ENCODE assay signal across 11 mouse cellular contexts in genomic region chr2:90661426-90661825, GRCm38 (mm10). TPM values are rescaled to one million over a fixed set of nuclear protein-coding genes. Genes with fewer than 3 reads are reported as not detected.
DNase-seq lines count a peak whose midpoint lies in the region; ATAC-seq and TF ChIP-seq lines count a peak whose summit lies in the region.
"Had no signal": no experiment of that assay in that cellular context is flagged by ENCODE, and none has a peak within 500 bp of the region (broad histone marks: within the 10 kb centered on the region; RNA-seq: fewer than 3 reads in every experiment).

No protein-coding gene starts in this region.

- no peak overlapping the region for H3K9ac ChIP-seq in kidney, embryonic 15.5 days
- H3K9ac ChIP-seq: limb, embryonic 15.5 days; neural tube, embryonic 13.5 days had no signal

- WGBS in kidney, embryonic 15.5 days, result 34% methylated on average over 3 of the region's 3 CpGs
- 53% methylated on average over 3 of the region's 3 CpGs for WGBS in hindbrain, embryonic 10.5 days

- peak; percentile 20 for DNase-seq in embryo, embryonic 10 days (ENCODE audit: low spot score)
- DNase-seq in embryo, embryonic 11 days, result no peak
- peak; percentile 80 for DNase-seq in c-Kit-positive CD71-positive TER-119-negative erythroid progenitor cells, embryonic 14.5 days (ENCODE audit: low read depth)
- peak; percentile 58 for DNase-seq in lung, postnatal 10 days
- DNase-seq in hindbrain, embryonic 10.5 days (ENCODE audit: low spot score), result no peak
- DNase-seq in right cerebral cortex, postnatal 10 days (ENCODE audit: low spot score in 2 of 2), result no peak
- no peak for DNase-seq in gastrocnemius, adult 2 months
- DNase-seq: cerebellum, adult 18-20 months had no signal

- intact Hi-C loops in gastrocnemius, adult 2 months (cut with DNase I), result no loop called here

- no peak for TF ChIP-seq CTCF in gastrocnemius, adult 2 months (IDR thresholded peaks at IDR 0.05)

- no peaks in the 10 kb centered on the region for H3K4me1 ChIP-seq in kidney, embryonic 15.5 days
- H3K4me1 ChIP-seq in hindbrain, embryonic 10.5 days (replicated peaks), result no peaks in the 10 kb centered on the region
- H3K4me1 ChIP-seq: limb, embryonic 15.5 days; neural tube, embryonic 13.5 days had no signal

- no peak overlapping the region for H3K27ac ChIP-seq in kidney, embryonic 15.5 days
- H3K27ac ChIP-seq in hindbrain, embryonic 10.5 days, result no peak overlapping the region
- no peak overlapping the region for H3K27ac ChIP-seq in gastrocnemius, adult 2 months
- H3K27ac ChIP-seq: limb, embryonic 15.5 days; neural tube, embryonic 13.5 days had no signal

- no peaks in the 10 kb centered on the region for H3K27me3 ChIP-seq in kidney, embryonic 15.5 days
- H3K27me3 ChIP-seq in hindbrain, embryonic 10.5 days (ENCODE audit: insufficient read depth, poor library complexity, severe bottlenecking), result no peaks in the 10 kb centered on the region
- H3K27me3 ChIP-seq: limb, embryonic 15.5 days; neural tube, embryonic 13.5 days had no signal

- ATAC-seq in kidney, embryonic 15.5 days (replicated peaks; ENCODE audit: low FRiP score), result peak; percentile 83

- no peaks in the 10 kb centered on the region for H3K36me3 ChIP-seq in kidney, embryonic 15.5 days
- no peaks in the 10 kb centered on the region for H3K36me3 ChIP-seq in hindbrain, embryonic 10.5 days
- H3K36me3 ChIP-seq: limb, embryonic 15.5 days; neural tube, embryonic 13.5 days had no signal

- no peaks in the 10 kb centered on the region for H3K9me3 ChIP-seq in kidney, embryonic 15.5 days (replicated peaks)
- no peaks in the 10 kb centered on the region for H3K9me3 ChIP-seq in hindbrain, embryonic 10.5 days
- H3K9me3 ChIP-seq: limb, embryonic 15.5 days; neural tube, embryonic 13.5 days had no signal

- no peak overlapping the region for H3K4me2 ChIP-seq in kidney, embryonic 15.5 days
- H3K4me2 ChIP-seq: limb, embryonic 15.5 days; neural tube, embryonic 13.5 days had no signal

- no peak overlapping the region for H3K4me3 ChIP-seq in kidney, embryonic 15.5 days (replicated peaks)
- H3K4me3 ChIP-seq in hindbrain, embryonic 10.5 days, result no peak overlapping the region
- no peak overlapping the region for H3K4me3 ChIP-seq in gastrocnemius, adult 2 months
- H3K4me3 ChIP-seq: limb, embryonic 15.5 days; neural tube, embryonic 13.5 days had no signal

RNA-seq across cellular contexts. Expression of gene Nup160, which starts 15.6 kb away (rescaled TPM):
- polyA plus RNA-seq in kidney, embryonic 15.5 days (2015; fragmentation: Nextera tagmentation; extraction: Ambion mirVana), result 49.3 and 55.1 TPM in 2 replicates
- polyA plus RNA-seq in hindbrain, embryonic 10.5 days (2016; fragmentation: Nextera tagmentation; extraction: Ambion mirVana), result 51.0 and 60.0 TPM in 2 replicates
- total RNA-seq in gastrocnemius, adult 2 months (2021), result 10 to 100 TPM; 11.2 to 12.5 TPM

Comparison
In these comparisons a context has a peak if more than half of its experiments do, and no peak if none do; other contexts are left out.
1. DNase-seq: peak in embryo, embryonic 10 days (single experiment), c-Kit-positive CD71-positive TER-119-negative erythroid progenitor cells, embryonic 14.5 days (single experiment) and lung, postnatal 10 days (single experiment); none in embryo, embryonic 11 days (single experiment), hindbrain, embryonic 10.5 days (single experiment), right cerebral cortex, postnatal 10 days (0 of 2) and gastrocnemius, adult 2 months (single experiment).